Mouse (Mus musculus) c-Kit-positive CD71-positive TER-119-positive erythroid progenitor cells, embryonic 14.5 days (primary cell): ENCODE measurements at regions not wholly inside any gene's neighbourhood (a gene's known extent, or its start where the extent isn't known, plus 50 kb on each side); places are given as distances from the start of the nearest gene placed in this dataset.
A peak's percentile ranks its signal among the peaks of the same experiment; 100 is the strongest.

Experiments used
- DNase-seq: peaks from one replicate; pipeline ENCODE4 v3.0.0-alpha.2; 2013; ENCODE audit warnings: low spot score

- DNase-seq, result no peak
Measured at GRCm38 (mm10) chr15:88213356-88213755, 386.7 kb upstream of the Zdhhc25 start.

- DNase-seq, result no peak
Measured at GRCm38 (mm10) chr15:88214286-88214685, 385.8 kb upstream of the Zdhhc25 start.

DNA sequence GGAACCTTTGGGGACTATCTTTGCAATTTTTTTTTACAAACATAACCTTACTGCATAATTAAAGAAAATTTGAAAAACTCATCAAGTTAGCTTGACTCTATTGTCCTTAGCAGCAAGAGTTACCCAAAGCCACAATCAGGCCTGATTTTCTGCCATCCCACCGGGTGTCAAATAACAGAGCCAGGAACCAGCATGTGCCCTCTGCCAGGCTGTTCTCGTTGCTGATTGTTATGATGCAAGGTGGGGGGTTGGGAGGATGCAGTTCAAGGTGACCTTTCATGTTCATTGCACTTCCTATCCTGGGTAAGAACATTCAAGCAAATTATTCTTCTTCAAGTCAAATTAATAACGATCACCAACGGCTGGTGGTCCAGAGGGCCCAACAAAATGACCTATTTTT is 370.6 kb upstream of the Zdhhc25 start:
- DNase-seq, result no peak

- no peak for DNase-seq
Measured at GRCm38 (mm10) chr15:88244606-88245005, 355.5 kb upstream of the Zdhhc25 start.

DNA sequence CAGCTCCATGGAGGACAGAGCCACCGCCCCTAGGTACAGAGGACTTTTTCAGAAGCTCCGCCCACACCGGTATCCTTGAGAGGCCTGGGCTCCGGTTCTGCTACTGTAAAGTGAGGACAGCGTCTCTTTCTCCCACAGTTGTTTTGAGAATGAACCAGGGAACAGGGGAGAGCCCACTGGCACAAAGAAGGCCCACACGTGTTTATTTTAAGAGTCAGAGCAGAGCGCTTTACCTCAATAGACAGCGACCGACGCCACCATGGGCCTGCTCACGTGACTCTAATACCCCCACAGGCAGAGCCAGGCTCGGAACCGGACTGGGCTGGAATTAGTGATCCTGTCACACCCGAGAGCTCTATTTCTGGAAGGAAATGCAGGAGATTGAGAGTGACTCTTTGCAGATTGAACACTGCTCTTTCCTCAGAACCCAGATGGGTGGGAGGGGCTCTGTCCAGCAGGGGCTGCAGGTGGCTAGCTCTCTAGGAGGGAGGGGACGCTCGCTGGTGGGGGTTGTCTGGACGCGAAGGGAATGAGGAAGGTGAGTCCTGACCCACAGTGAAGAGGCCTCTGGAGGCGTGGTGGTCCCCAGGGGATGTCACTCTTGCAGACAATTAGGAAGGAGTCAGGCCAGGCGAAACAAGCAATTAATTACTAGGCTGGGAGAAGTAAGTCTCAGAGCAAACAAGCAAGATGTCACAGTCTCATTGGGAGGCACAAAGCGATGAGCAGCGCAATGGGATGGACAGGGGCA is 354.4 kb upstream of the Zdhhc25 start:
- no peak for DNase-seq

- DNase-seq, result peak; percentile 20
Measured at GRCm38 (mm10) chr15:88247974-88248625, 352.0 kb upstream of the Zdhhc25 start.

DNA sequence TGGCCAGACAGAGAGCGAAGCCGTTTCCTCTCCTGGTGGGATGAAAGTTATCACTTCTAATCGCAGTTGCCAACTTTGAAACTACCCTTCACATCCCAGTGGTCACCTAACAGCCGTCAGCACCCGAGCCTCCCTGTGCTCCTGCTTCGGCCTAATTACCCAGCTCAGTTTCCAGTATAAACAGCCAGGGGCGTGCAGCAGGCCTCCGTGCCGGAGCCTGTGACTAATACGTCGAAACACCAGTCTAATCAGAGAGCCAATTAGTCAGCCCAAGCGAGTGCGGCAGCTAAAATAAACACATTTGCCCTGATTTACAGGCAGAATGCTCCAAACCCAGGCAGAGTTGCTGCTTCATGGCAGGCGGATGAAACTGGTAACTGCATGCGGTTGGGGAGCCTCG is 312.1 kb upstream of the Zdhhc25 start:
- DNase-seq, result no peak

DNA sequence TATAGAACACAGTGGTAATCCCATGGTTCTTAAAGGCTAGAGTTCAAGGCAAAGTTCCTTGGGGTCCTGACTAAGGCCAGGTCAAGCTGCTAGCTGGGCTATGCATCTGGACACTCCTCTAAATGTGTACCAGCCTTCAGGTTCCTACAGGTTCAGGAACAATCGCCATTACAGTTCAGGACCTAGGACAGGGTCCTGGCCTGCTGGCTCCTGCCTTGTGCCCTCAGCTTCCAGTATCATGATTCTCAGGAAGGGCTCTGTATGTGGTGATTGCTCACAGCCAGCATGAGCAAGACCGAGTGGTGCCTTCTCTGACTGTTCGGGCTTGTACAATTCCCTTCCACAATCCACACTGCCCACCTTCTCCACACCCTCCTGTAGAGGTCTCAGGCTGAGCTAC is 311.4 kb upstream of the Zdhhc25 start:
- DNase-seq, result no peak

GRCm38 (mm10) chr15:88290740-88291363 is 309.2 kb upstream of the Zdhhc25 start:
- DNase-seq, result no peak

- no peak for DNase-seq
Measured at GRCm38 (mm10) chr15:88299061-88299460, 301.0 kb upstream of the Zdhhc25 start.

- DNase-seq, result no peak
Measured at GRCm38 (mm10) chr15:88311158-88311557, 288.9 kb upstream of the Zdhhc25 start.

DNA sequence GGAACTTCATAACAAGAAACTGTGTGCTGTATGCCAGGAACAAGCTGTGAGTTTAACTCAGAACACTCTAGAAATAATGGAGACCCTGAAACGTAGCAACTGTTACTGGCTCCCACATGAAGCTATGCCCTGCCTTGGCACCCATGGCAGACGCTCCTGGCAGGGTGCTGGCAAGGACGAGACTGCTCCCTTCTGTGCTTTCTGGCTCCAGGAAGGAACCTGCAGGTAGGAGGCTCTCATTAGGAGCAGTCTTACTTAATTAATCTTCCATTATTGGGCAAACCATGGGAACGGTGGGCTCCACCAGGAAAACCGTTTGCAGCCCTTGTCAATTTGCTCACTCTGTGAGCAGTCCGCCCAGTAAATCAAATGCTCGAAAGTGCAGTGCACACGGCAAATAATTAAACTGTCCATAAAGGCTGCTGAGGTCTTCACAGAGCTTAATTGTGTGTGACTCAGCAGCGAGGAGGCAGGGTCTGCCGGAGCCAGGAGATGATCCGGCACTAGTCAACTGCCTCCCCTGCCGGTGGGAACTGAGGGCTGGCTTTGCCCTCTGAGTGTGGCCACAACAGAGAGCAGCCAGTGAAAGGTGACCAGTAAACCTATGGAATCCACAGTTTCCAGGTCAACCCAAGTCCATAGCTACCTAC is 285.2 kb upstream of the Zdhhc25 start:
- DNase-seq, result no peak

DNA sequence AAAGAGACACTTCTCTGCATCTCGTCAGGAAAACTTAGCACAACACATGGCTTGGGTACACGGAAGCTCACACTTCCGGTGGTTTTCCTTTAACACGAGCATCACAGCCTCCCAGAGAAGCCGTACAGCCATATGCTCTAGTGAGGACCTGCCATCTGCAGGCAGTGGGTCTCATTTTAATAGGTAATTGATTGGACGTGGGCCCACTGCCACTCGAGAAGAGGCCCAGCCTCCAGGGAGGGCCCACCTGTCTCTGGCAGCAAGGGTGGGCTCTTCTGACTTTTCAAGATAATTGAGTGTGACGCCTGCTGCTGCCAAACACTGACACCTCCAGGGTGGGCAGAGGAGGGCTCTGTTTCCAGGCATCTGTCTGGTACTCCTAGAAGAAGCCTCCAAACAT is 282.1 kb upstream of the Zdhhc25 start:
- no peak for DNase-seq

GRCm38 (mm10) chr15:88319527-88319926 is 280.6 kb upstream of the Zdhhc25 start:
- DNase-seq, result no peak

- DNase-seq, result no peak
Measured at GRCm38 (mm10) chr15:88323584-88324375, 276.3 kb upstream of the Zdhhc25 start.

- DNase-seq, result no peak
Measured at GRCm38 (mm10) chr15:88325108-88325507, 275.0 kb upstream of the Zdhhc25 start.

DNA sequence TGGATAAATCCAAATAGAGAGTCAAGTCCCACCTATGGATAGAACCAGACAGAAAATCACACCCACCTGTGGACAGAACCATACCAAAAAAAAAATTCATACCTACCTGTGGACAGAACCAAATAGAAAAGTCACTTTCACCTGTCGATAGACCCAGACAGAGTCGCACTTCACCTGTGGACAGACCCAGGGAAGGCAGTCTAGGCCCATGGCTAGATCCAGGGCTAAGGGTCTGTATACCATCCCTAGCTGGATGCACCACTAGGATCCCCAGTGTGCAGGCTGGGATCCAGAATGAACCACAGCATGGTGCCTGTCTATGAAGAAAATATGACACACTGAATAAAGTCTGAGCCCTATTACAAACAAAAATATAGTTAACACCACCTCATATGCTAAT is 246.9 kb upstream of the Zdhhc25 start:
- no peak for DNase-seq

GRCm38 (mm10) chr15:88360375-88361035 is 239.6 kb upstream of the Zdhhc25 start:
- no peak for DNase-seq

DNA sequence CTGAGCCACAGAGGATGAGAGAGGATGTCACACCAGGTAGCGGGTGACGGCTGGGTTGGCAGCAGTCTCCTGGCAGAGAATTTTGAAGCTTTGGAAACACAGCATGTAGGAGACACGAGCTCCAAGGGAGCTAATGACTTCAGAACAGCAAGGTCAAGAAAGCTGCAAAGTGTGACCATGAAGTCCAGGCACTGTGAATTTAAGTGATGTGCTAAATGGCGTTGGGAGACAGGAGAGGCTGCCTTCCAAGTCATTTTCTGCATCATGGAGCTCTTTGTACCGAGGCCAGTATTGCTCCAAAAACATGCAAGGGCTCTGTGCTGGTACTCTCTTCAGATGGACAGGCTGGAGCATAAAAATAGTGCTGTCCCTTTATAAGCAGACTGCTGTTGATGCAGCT is 238.8 kb upstream of the Zdhhc25 start:
- DNase-seq, result no peak

DNA sequence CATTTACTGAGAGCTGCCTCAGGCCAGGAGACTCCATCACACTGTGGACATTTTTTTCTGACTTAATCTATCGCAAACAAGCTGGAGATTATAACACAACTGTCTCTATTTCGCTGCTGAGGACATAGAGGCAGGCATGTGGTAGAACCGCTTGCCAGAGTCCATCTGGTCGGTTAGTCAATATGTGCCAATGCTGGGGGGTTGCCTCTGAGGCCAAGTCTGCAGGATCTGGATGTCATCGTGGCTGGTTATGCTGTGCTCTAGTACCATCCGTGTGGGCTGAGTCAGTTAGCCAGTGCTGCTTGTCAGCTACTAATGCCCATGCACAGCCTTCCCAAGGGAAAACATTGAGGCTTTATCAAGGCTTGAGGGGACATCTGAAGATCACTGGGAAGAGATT is 237.1 kb upstream of the Zdhhc25 start:
- no peak for DNase-seq

DNA sequence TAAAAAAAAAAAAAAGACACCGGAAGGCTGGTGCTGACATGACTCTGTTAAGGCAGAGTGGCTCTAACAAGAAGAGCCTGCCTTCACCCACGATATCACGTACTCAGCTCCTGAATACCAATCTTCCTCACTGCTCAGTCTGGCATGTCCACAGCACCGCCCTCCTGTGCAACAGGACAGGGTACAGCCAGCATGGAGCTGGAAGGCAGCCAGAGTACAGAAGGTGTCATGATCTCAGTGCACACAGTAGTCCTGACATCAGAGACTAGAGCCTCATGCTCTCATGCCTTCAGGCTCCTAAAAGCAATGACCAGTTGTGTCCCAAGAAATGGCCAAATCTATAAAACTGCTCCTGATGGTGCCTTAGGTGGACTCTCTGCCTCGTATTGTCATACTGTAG is 229.7 kb upstream of the Zdhhc25 start:
- no peak for DNase-seq
